In genomic region chr11:119935457-119935856, GRCm38 (mm10) we compare ENCODE assay signal across 9 mouse cellular contexts. TPM values are rescaled to one million over a fixed set of nuclear protein-coding genes. Genes with fewer than 3 reads are reported as not detected.
DNase-seq lines count a peak whose midpoint lies in the region; ATAC-seq and TF ChIP-seq lines count a peak whose summit lies in the region.
"Had no signal": no experiment of that assay in that cellular context is flagged by ENCODE, and none has a peak within 500 bp of the region (broad histone marks: within the 10 kb centered on the region; RNA-seq: fewer than 3 reads in every experiment).

No protein-coding gene starts in this region.

- TF ChIP-seq POLR2A in liver, adult 2 months (IDR thresholded peaks at IDR 0.05; ENCODE audit: extremely low read depth, insufficient read depth, low read length) = no peak

- no peak overlapping the region for H3K27ac ChIP-seq in liver, adult 2 months (replicated peaks; ENCODE audit: insufficient read depth, low read depth, low read length)
- H3K27ac ChIP-seq in liver, embryonic 11.5 days (ENCODE audit: low read depth, low read length) = no peak overlapping the region
- H3K27ac ChIP-seq in hindbrain, embryonic 16.5 days (ENCODE audit: low read depth, low read length) = no peak overlapping the region

- no peaks in the 10 kb centered on the region for H3K27me3 ChIP-seq in liver, adult 2 months (ENCODE audit: control insufficient read depth, insufficient read depth, low read length)
- peaks cover 4% of the 10 kb centered on the region; the same call in 1 of the 2 replicates for H3K27me3 ChIP-seq in liver, embryonic 11.5 days (replicated peaks; ENCODE audit: control insufficient read depth, insufficient read depth, low read length)
- no peaks in the 10 kb centered on the region for H3K27me3 ChIP-seq in hindbrain, embryonic 16.5 days (replicated peaks; ENCODE audit: control insufficient read depth, insufficient read depth, low read length)

- H3K9ac ChIP-seq in liver, adult 2 months (ENCODE audit: low read depth, low read length) = no peak overlapping the region
- H3K9ac ChIP-seq in liver, embryonic 11.5 days (ENCODE audit: low read depth, low read length) = no peak overlapping the region
- no peak overlapping the region for H3K9ac ChIP-seq in hindbrain, embryonic 16.5 days (ENCODE audit: low read depth, low read length)

- no peaks in the 10 kb centered on the region for H3K79me2 ChIP-seq in liver, adult 2 months (ENCODE audit: control insufficient read depth, insufficient read depth, low read length)

- DNase-seq in liver, adult 2 months (ENCODE audit: extremely low read depth, low read depth, low spot score) = peak; percentile 37
- no peak for DNase-seq in liver, embryonic 11.5 days (ENCODE audit: low spot score)
- DNase-seq in adrenal gland, adult 2 months = peak; percentile 65
- DNase-seq in embryo, embryonic 9.5 days (ENCODE audit: extremely low spot score) = peak; percentile 66
- peak; percentile 89 for DNase-seq in lung, postnatal 36 days
- peak; percentile 59 for DNase-seq in right cerebral cortex, postnatal 25 days
- no peak for DNase-seq in yolk sac, embryonic 10.5 days (ENCODE audit: low spot score)

- H3K4me1 ChIP-seq in liver, adult 2 months (ENCODE audit: control insufficient read depth, insufficient read depth, low read length) = peaks cover 37% of the 10 kb centered on the region
- H3K4me1 ChIP-seq in liver, embryonic 11.5 days (replicated peaks; ENCODE audit: control insufficient read depth, insufficient read depth, low read length) = peaks cover 30% of the 10 kb centered on the region
- H3K4me1 ChIP-seq in hindbrain, embryonic 16.5 days (ENCODE audit: control insufficient read depth, insufficient read depth, low read depth, low read length) = peaks cover 24% of the 10 kb centered on the region

- no peak overlapping the region for H3K4me3 ChIP-seq in liver, adult 2 months (ENCODE audit: insufficient read depth, low read depth, low read length)
- H3K4me3 ChIP-seq in liver, embryonic 11.5 days (ENCODE audit: low read depth, low read length) = no peak overlapping the region
- H3K4me3 ChIP-seq in hindbrain, embryonic 16.5 days (ENCODE audit: low read length) = no peak overlapping the region
- H3K4me3 ChIP-seq: erythroblast, embryonic 14.5 days had no signal

- H3K9me3 ChIP-seq in liver, embryonic 11.5 days (ENCODE audit: control insufficient read depth, low read length) = no peaks in the 10 kb centered on the region
- no peaks in the 10 kb centered on the region for H3K9me3 ChIP-seq in hindbrain, embryonic 16.5 days (ENCODE audit: control insufficient read depth, low read length)

- no peaks in the 10 kb centered on the region for H3K36me3 ChIP-seq in liver, adult 2 months (ENCODE audit: control insufficient read depth, insufficient read depth, low read length)
- no peaks in the 10 kb centered on the region for H3K36me3 ChIP-seq in liver, embryonic 11.5 days (ENCODE audit: control insufficient read depth, insufficient read depth, low read length)
- H3K36me3 ChIP-seq in hindbrain, embryonic 16.5 days (ENCODE audit: control insufficient read depth, insufficient read depth, low read length) = no peaks in the 10 kb centered on the region

- WGBS in liver, adult 2 months = 55% methylated on average over 6 of the region's 6 CpGs
- 41% methylated on average over 6 of the region's 6 CpGs for WGBS in liver, embryonic 11.5 days
- 19% methylated on average over 6 of the region's 6 CpGs for WGBS in hindbrain, embryonic 16.5 days

- no peak; the same call in 1 of the 2 replicates for ATAC-seq in liver, embryonic 11.5 days (replicated peaks; ENCODE audit: low FRiP score)
- ATAC-seq in hindbrain, embryonic 16.5 days = peak; percentile 19; the same call in 1 of the 2 replicates

- TF ChIP-seq CTCF in liver, adult 2 months (IDR thresholded peaks at IDR 0.05; ENCODE audit: low read depth, low read length) = peak; percentile 81

- no peak overlapping the region for H3K4me2 ChIP-seq in liver, embryonic 11.5 days
- no peak overlapping the region for H3K4me2 ChIP-seq in hindbrain, embryonic 16.5 days (ENCODE audit: low read length)

RNA-seq across cellular contexts. Expression of gene Baiap2, which starts 7.1 kb away (rescaled TPM):
- 11.6 and 16.2 TPM in 2 replicates for total RNA-seq in liver, adult 2 months (2014; rRNA removed)
- polyA plus RNA-seq in liver, adult 2 months (2012; rRNA removed) = 45.6 and 59.4 TPM in 2 replicates
- 9.7 and 10.2 TPM in 2 replicates for polyA plus RNA-seq in liver, embryonic 11.5 days (2014; fragmentation: Nextera tagmentation; extraction: Ambion mirVana)
- total RNA-seq in adrenal gland, adult 2 months (2021) = 10 to 100 TPM; 17.0 to 23.2 TPM
- 42.3 and 46.7 TPM in 2 replicates for polyA plus RNA-seq in adrenal gland, adult 2 months (2012; rRNA removed)
- 22.8 and 23.9 TPM in 2 replicates for polyA plus RNA-seq in hindbrain, embryonic 16.5 days (2015; fragmentation: Nextera tagmentation; extraction: Ambion mirVana)

RNA-seq across cellular contexts. Expression of gene Chmp6, which starts 22.2 kb away (rescaled TPM):
- 20.6 and 21.6 TPM in 2 replicates for total RNA-seq in liver, adult 2 months (2014; rRNA removed)
- polyA plus RNA-seq in liver, adult 2 months (2012; rRNA removed) = 34.2 and 34.9 TPM in 2 replicates
- polyA plus RNA-seq in liver, embryonic 11.5 days (2014; fragmentation: Nextera tagmentation; extraction: Ambion mirVana) = 70.1 and 77.2 TPM in 2 replicates
- 10 to 100 TPM; 26.0 to 34.9 TPM for total RNA-seq in adrenal gland, adult 2 months (2021)
- 56.8 and 66.5 TPM in 2 replicates for polyA plus RNA-seq in adrenal gland, adult 2 months (2012; rRNA removed)
- polyA plus RNA-seq in hindbrain, embryonic 16.5 days (2015; fragmentation: Nextera tagmentation; extraction: Ambion mirVana) = 112 and 114 TPM in 2 replicates

Comparison
In these comparisons a context has a peak if more than half of its experiments do, and no peak if none do; other contexts are left out.
1. DNase-seq: peak in liver, adult 2 months (single experiment), adrenal gland, adult 2 months (single experiment), embryo, embryonic 9.5 days (single experiment), lung, postnatal 36 days (single experiment) and right cerebral cortex, postnatal 25 days (single experiment); none in liver, embryonic 11.5 days (single experiment) and yolk sac, embryonic 10.5 days (single experiment).